Mouse (Mus musculus) CH12.LX (cell line): Measurements from ENCODE around the gene S100a8. TPM values are rescaled to one million over a fixed set of nuclear protein-coding genes. Genes with fewer than 3 reads are reported as not detected.
A peak's percentile ranks its signal among the peaks of the same experiment; 100 is the strongest.

Experiments used
- CTCF ChIP-seq, 2 experiments: IDR thresholded peaks in 1 of 2; conservative IDR thresholded peaks in 1 of 2; 2 replicates each; pipeline ENCODE4 v1.5.1; 2011 to 2012; ENCODE audit warnings: low read depth in 2 of 2, low read length in 2 of 2, improper control_type of control experiment in 1 of 2, inconsistent platforms in 1 of 2, mild to moderate bottlenecking in 1 of 2, moderate library complexity in 1 of 2
- E2F4 ChIP-seq: IDR thresholded peaks from 2 replicates; pipeline ENCODE4 v1.6.1; 2011; ENCODE audit warnings: low read depth, low read length, improper control_type of control experiment; ENCODE audit not compliant: insufficient replicate concordance
- EP300 ChIP-seq: IDR thresholded peaks from 2 replicates; pipeline ENCODE4 v1.6.1; 2011; ENCODE audit warnings: low read length, improper control_type of control experiment
- JUN ChIP-seq: IDR thresholded peaks from 2 replicates; pipeline ENCODE4 v1.6.1; 2011; ENCODE audit warnings: low read depth, mild to moderate bottlenecking, low read length, improper control_type of control experiment, moderate library complexity; ENCODE audit not compliant: insufficient read depth
- KAT2A ChIP-seq: IDR thresholded peaks from 2 replicates; pipeline ENCODE4 v1.6.1; 2012; ENCODE audit warnings: low read length, improper control_type of control experiment, inconsistent platforms; ENCODE audit not compliant: insufficient replicate concordance
- MAFK ChIP-seq: IDR thresholded peaks from 2 replicates; pipeline ENCODE4 v1.6.1; 2011; ENCODE audit warnings: low read length, improper control_type of control experiment; ENCODE audit not compliant: insufficient replicate concordance
- MAZ ChIP-seq: IDR thresholded peaks from 2 replicates; pipeline ENCODE4 v1.6.1; 2012; ENCODE audit warnings: low read depth, mild to moderate bottlenecking, inconsistent platforms, low read length, improper control_type of control experiment, moderate library complexity
- NELFE ChIP-seq: IDR thresholded peaks from 2 replicates; pipeline ENCODE4 v1.6.1; 2011; ENCODE audit warnings: low read depth, low read length, improper control_type of control experiment
- USF2 ChIP-seq: conservative IDR thresholded peaks from 2 replicates; pipeline ENCODE4 v1.6.1; 2011; ENCODE audit warnings: low read depth, low read length, improper control_type of control experiment
- ZKSCAN1 ChIP-seq: IDR thresholded peaks from 2 replicates; pipeline ENCODE4 v1.6.1; 2012; ENCODE audit warnings: low read depth, inconsistent platforms, low read length, improper control_type of control experiment, borderline replicate concordance
- polyA plus RNA-seq: library from polyadenylated mRNA; unstranded; fragments of >175 nt; gene quantifications from 2 replicates; pipeline ENCODE4 v1.2.1, GENCODE M21; 2012; ENCODE audit warnings: low read depth; ENCODE audit not compliant: insufficient read length
- total RNA-seq, 2 experiments: library from RNA; depleted of rRNA; stranded (reverse); fragments of 300-350 nt in 1 of 2; fragments of >200 nt in 1 of 2; gene quantifications; 2 replicates each; pipeline ENCODE4 v1.2.3; 2012 to 2014

Gene S100a8
- total and polyA plus RNA-seq, 3 experiments, result not detected

DNA sequence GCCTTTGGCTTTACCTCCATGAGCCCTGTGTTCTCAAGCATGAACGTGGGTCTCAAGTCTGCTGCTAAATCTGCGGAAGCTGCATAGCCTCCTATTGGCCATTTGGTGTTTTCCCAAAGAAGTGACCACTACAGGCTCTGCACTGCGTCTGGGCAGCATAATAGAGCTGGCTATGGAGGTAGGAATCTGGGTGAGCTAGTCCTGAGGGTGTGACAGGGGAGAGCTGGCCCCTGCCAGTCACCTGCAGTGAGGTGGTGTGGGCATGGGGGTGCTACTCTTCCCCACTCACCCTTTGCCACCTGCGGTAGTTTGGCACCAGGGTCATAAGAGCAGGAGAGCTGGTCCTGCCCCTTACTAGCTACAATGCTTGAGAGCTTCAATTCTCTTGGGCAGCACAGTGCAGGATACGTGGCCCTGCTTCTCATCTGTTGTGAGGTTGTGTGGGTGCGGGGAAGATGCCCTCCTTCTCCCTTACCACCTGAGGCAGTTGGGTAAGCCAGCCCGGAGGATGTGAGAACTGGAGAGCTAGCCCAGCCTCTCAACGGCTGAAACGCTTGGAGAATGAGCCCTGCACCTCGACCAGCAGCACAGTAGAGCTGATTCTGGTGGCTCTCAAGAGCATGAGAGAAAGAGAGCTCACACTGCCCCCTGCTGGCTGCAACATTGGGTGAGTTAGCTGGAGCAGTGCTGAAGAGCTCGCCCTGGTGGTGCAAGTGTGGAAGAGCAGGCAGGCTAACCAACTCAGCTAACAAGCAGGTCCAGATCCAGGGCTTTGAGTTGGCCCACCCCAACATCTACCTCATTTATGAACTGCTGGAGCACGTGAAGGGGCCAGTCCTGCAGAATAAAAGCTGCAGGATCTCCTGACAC lies 41.0 kb downstream of the S100a8 start (continued):
- TF ChIP-seq JUN (no peak), ZKSCAN1 (no peak), KAT2A (no peak), MAFK (no peak), USF2 (no peak), CTCF (conservative IDR thresholded peaks at IDR 0.05 in 1 of 2, IDR thresholded peaks at IDR 0.05 in 1 of 2; ENCODE audit: low read depth in 2 of 2, low read length in 2 of 2) (peak; percentile 97 to 99), NELFE (peak; percentile 86; the same call in 1 of the 2 replicates), EP300 (no peak), MAZ (0 out of 2 replicates have a peak, but pooled peaks have one; percentile 31), E2F4 (no peak)

Other genes with a start within 250 kb of the S100a8 start
- 30.7 and 36.5 TPM in 2 replicates for gene Ints3, start 235.4 kb upstream of the S100a8 start, total RNA-seq (2012; rRNA removed)
- gene Ints3, start 235.4 kb upstream of the S100a8 start, total RNA-seq (2014; rRNA removed), result 20.3 and 20.5 TPM in 2 replicates
- 37.9 and 45.9 TPM in 2 replicates for gene Ints3, start 235.4 kb upstream of the S100a8 start, polyA plus RNA-seq
- gene Npr1, start 203.1 kb upstream of the S100a8 start, total RNA-seq (2012; rRNA removed), result 0.13 TPM in 2 replicates
- not detected in 2 replicates for gene Npr1, start 203.1 kb upstream of the S100a8 start, total RNA-seq (2014; rRNA removed)
- not detected in 2 replicates for gene Npr1, start 203.1 kb upstream of the S100a8 start, polyA plus RNA-seq
- 120 and 148 TPM in 2 replicates for gene Ilf2, start 192.9 kb upstream of the S100a8 start, total RNA-seq (2012; rRNA removed)
- gene Ilf2, start 192.9 kb upstream of the S100a8 start, total RNA-seq (2014; rRNA removed), result 182 and 208 TPM in 2 replicates
- 197 and 199 TPM in 2 replicates for gene Ilf2, start 192.9 kb upstream of the S100a8 start, polyA plus RNA-seq
- 18.4 and 18.9 TPM in 2 replicates for gene Snapin, start 177.9 kb upstream of the S100a8 start, total RNA-seq (2012; rRNA removed)
- gene Snapin, start 177.9 kb upstream of the S100a8 start, total RNA-seq (2014; rRNA removed), result 39.8 and 42.0 TPM in 2 replicates
- gene Snapin, start 177.9 kb upstream of the S100a8 start, polyA plus RNA-seq, result 33.0 and 37.8 TPM in 2 replicates
- 88.5 and 106 TPM in 2 replicates for gene Chtop, start 159.5 kb upstream of the S100a8 start, total RNA-seq (2012; rRNA removed)
- 130 and 134 TPM in 2 replicates for gene Chtop, start 159.5 kb upstream of the S100a8 start, total RNA-seq (2014; rRNA removed)
- gene Chtop, start 159.5 kb upstream of the S100a8 start, polyA plus RNA-seq, result 126 and 137 TPM in 2 replicates
- 8.9 and 13.2 TPM in 2 replicates for gene S100a1, start 154.6 kb upstream of the S100a8 start, total RNA-seq (2012; rRNA removed)
- gene S100a1, start 154.6 kb upstream of the S100a8 start, total RNA-seq (2014; rRNA removed), result 2.6 and 3.8 TPM in 2 replicates
- gene S100a1, start 154.6 kb upstream of the S100a8 start, polyA plus RNA-seq, result 2.7 and 5.0 TPM in 2 replicates
- 35.5 and 37.1 TPM in 2 replicates for gene S100a13, start 154.5 kb upstream of the S100a8 start, total RNA-seq (2012; rRNA removed)
- gene S100a13, start 154.5 kb upstream of the S100a8 start, total RNA-seq (2014; rRNA removed), result 37.1 and 41.6 TPM in 2 replicates
- 19.3 and 22.1 TPM in 2 replicates for gene S100a13, start 154.5 kb upstream of the S100a8 start, polyA plus RNA-seq
- gene S100a14, start 142.1 kb upstream of the S100a8 start, total RNA-seq (2012; rRNA removed), result not detected in 2 replicates
- not detected in 2 replicates for gene S100a14, start 142.1 kb upstream of the S100a8 start, total RNA-seq (2014; rRNA removed)
- gene S100a14, start 142.1 kb upstream of the S100a8 start, polyA plus RNA-seq, result not detected in 2 replicates
- gene S100a16, start 131.7 kb upstream of the S100a8 start, total RNA-seq (2012; rRNA removed), result not detected in 2 replicates
- gene S100a16, start 131.7 kb upstream of the S100a8 start, total RNA-seq (2014; rRNA removed), result not detected in 2 replicates
- gene S100a16, start 131.7 kb upstream of the S100a8 start, polyA plus RNA-seq, result not detected in 2 replicates
- gene S100a3, start 108.4 kb upstream of the S100a8 start, total RNA-seq (2012; rRNA removed), result not detected in 2 replicates
- gene S100a3, start 108.4 kb upstream of the S100a8 start, total RNA-seq (2014; rRNA removed), result not detected in 2 replicates
- not detected in 2 replicates for gene S100a3, start 108.4 kb upstream of the S100a8 start, polyA plus RNA-seq
- gene S100a2, start 78.7 kb upstream of the S100a8 start, total RNA-seq (2012; rRNA removed), result not detected in 2 replicates
- not detected in 2 replicates for gene S100a2, start 78.7 kb upstream of the S100a8 start, total RNA-seq (2014; rRNA removed)
- gene S100a2, start 78.7 kb upstream of the S100a8 start, polyA plus RNA-seq, result not detected in 2 replicates
- not detected in 2 replicates for gene Gm42674, start 67.1 kb upstream of the S100a8 start, total RNA-seq (2012; rRNA removed)
- not detected in 2 replicates for gene Gm42674, start 67.1 kb upstream of the S100a8 start, total RNA-seq (2014; rRNA removed)
- gene Gm42674, start 67.1 kb upstream of the S100a8 start, polyA plus RNA-seq, result not detected in 2 replicates
- gene S100a4, start 65.2 kb upstream of the S100a8 start, total RNA-seq (2012; rRNA removed), result 0.76 TPM in 1 of 2 replicates, not detected in the other
- gene S100a4, start 65.2 kb upstream of the S100a8 start, total RNA-seq (2014; rRNA removed), result 1.1 and 1.2 TPM in 2 replicates
- gene S100a4, start 65.2 kb upstream of the S100a8 start, polyA plus RNA-seq, result 0.86 TPM in 1 of 2 replicates, not detected in the other
- gene S100a5, start 60.5 kb upstream of the S100a8 start, total RNA-seq (2012; rRNA removed), result not detected in 2 replicates
- not detected in 2 replicates for gene S100a5, start 60.5 kb upstream of the S100a8 start, total RNA-seq (2014; rRNA removed)
- gene S100a5, start 60.5 kb upstream of the S100a8 start, polyA plus RNA-seq, result not detected in 2 replicates
- not detected in 2 replicates for gene S100a6, start 56.1 kb upstream of the S100a8 start, total RNA-seq (2012; rRNA removed)
- gene S100a6, start 56.1 kb upstream of the S100a8 start, total RNA-seq (2014; rRNA removed), result not detected in 2 replicates
- gene S100a6, start 56.1 kb upstream of the S100a8 start, polyA plus RNA-seq, result not detected in 2 replicates
- gene S100a7a, start 15.0 kb upstream of the S100a8 start, total RNA-seq (2012; rRNA removed), result not detected in 2 replicates
- not detected in 2 replicates for gene S100a7a, start 15.0 kb upstream of the S100a8 start, total RNA-seq (2014; rRNA removed)
- gene S100a7a, start 15.0 kb upstream of the S100a8 start, polyA plus RNA-seq, result not detected in 2 replicates
- gene S100a9, start 26.7 kb downstream of the S100a8 start, total RNA-seq (2012; rRNA removed), result not detected in 2 replicates
- not detected in 2 replicates for gene S100a9, start 26.7 kb downstream of the S100a8 start, total RNA-seq (2014; rRNA removed)
- not detected in 2 replicates for gene S100a9, start 26.7 kb downstream of the S100a8 start, polyA plus RNA-seq
- gene Pglyrp4, start 57.9 kb downstream of the S100a8 start, total RNA-seq (2012; rRNA removed), result not detected in 2 replicates
- gene Pglyrp4, start 57.9 kb downstream of the S100a8 start, total RNA-seq (2014; rRNA removed), result not detected in 2 replicates
- not detected in 2 replicates for gene Pglyrp4, start 57.9 kb downstream of the S100a8 start, polyA plus RNA-seq
- gene Gm5849, start 108.9 kb downstream of the S100a8 start, total RNA-seq (2012; rRNA removed), result not detected in 2 replicates
- gene Gm5849, start 108.9 kb downstream of the S100a8 start, total RNA-seq (2014; rRNA removed), result not detected in 2 replicates
- not detected in 2 replicates for gene Gm5849, start 108.9 kb downstream of the S100a8 start, polyA plus RNA-seq